In the genomic region with DNA sequence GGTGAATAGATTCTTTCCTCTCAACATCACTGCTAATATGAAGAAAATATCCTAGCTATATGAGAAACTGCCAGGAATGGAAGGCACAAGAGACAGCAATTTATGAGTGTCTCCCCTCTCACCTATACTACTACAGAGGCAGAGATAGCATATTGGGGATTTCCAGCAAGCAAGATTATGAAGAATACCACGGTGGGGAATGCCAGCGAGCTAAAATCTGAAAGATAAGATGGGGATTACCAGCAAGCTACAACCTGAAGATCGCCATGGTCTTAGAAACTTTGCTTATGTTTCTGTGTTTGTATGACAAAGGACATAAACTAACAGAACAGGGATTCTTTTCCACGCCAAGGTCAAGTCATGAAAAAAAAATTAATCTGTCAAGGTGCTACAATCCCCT, we compare ENCODE assay signal across 27 mouse cellular contexts.
"Had no signal": no experiment of that assay in that cellular context is flagged by ENCODE, and none has a peak within 500 bp of the region (broad histone marks: within the 10 kb centered on the region; RNA-seq: fewer than 3 reads in every experiment).

No protein-coding gene starts in this region.

- H3K4me1 ChIP-seq: hindbrain, embryonic 13.5 days had no signal

- H3K36me3 ChIP-seq: liver, embryonic 13.5 days had no signal

- H3K27ac ChIP-seq: heart, embryonic 13.5 days; heart, embryonic 15.5 days; hindbrain, embryonic 13.5 days; hindbrain, embryonic 15.5 days; hindbrain, postnatal 0 days; kidney, embryonic 15.5 days; kidney, postnatal 0 days; layer of hippocampus, adult 2 months; left cerebral cortex, adult 2 months; limb, embryonic 10.5 days; limb, embryonic 12.5 days; liver, embryonic 13.5 days; liver, embryonic 15.5 days had no signal

- H3K4me3 ChIP-seq: heart, embryonic 13.5 days; heart, embryonic 15.5 days; hindbrain, embryonic 13.5 days; hindbrain, embryonic 15.5 days; kidney, embryonic 15.5 days; layer of hippocampus, adult 2 months; left cerebral cortex, adult 2 months; limb, embryonic 10.5 days; limb, embryonic 12.5 days; liver, embryonic 13.5 days; liver, embryonic 15.5 days had no signal

- ATAC-seq: hindbrain, postnatal 0 days; intestine, embryonic 16.5 days had no signal

- DNase-seq: gastrocnemius, postnatal 14 days; gastrocnemius, postnatal 36 days; heart, adult 18-20 months; heart, postnatal 14 days; heart, postnatal 36 days; kidney, adult 11 months; kidney, adult 2 months; kidney, adult 9 months; kidney, postnatal 14 days; kidney, postnatal 36 days; liver; liver, embryonic 13.5 days had no signal

- H3K9me3 ChIP-seq: heart, embryonic 13.5 days; heart, embryonic 15.5 days; hindbrain, embryonic 13.5 days; hindbrain, embryonic 15.5 days; kidney, embryonic 15.5 days; limb, embryonic 10.5 days; limb, embryonic 12.5 days; liver, embryonic 13.5 days; liver, embryonic 15.5 days had no signal

- H3K4me2 ChIP-seq: heart, embryonic 11.5 days; heart, embryonic 13.5 days; heart, embryonic 15.5 days; hindbrain, embryonic 13.5 days; hindbrain, embryonic 15.5 days; kidney, embryonic 15.5 days; limb, embryonic 12.5 days; liver, embryonic 11.5 days; liver, embryonic 13.5 days; liver, embryonic 15.5 days had no signal

- H3K27me3 ChIP-seq: heart, embryonic 13.5 days; heart, embryonic 15.5 days; hindbrain, embryonic 13.5 days; hindbrain, embryonic 15.5 days; kidney, embryonic 15.5 days; limb, embryonic 12.5 days; liver, embryonic 13.5 days; liver, embryonic 15.5 days had no signal

- H3K9ac ChIP-seq: heart, embryonic 13.5 days; heart, embryonic 15.5 days; hindbrain, embryonic 13.5 days; hindbrain, embryonic 15.5 days; kidney, embryonic 15.5 days; limb, embryonic 12.5 days; liver, embryonic 13.5 days; liver, embryonic 15.5 days had no signal
